Mouse (Mus musculus): ENCODE data around the gene Irf6. TPM values are rescaled to one million over a fixed set of nuclear protein-coding genes. Genes with fewer than 3 reads are reported as not detected.

The Irf6 gene
- polyA plus RNA-seq, 1 experiment: 0.71 TPM

DNA sequence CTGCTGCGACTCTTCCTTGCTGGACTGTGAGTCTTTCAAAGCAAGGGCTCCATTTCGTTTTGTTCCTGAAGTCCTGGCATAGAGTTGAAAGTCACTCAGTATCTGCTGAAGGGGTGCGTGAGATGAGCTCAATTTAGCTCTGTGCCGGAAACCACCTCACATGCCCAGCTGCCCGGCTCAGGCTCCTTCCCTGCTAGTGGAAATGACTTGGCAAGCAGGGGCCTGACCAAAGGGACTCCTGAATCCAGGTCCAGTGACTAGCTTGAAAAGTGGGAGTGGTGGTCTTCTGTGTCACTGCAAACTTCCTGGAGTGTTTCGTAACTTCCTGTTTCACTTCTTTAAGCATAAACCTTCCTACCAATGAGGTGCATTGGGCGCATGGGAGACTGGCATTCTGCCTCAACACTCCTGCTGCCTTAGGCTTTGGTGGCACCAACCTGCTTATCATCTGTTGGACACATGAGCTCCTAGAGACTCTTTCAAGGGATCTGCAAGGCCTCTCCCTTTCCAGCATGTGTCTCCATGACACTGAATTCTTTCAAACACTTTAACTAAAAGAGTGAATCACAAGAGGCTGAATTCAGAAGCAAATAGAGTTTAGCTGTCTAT, 38.9 kb downstream of the Irf6 start:
- H3K27ac ChIP-seq (ENCODE audit: insufficient read depth, low read length): no peak overlapping the region
- TF ChIP-seq CTCF (IDR thresholded peaks at IDR 0.05; ENCODE audit: extremely low read depth, insufficient read depth, low read length): no peak
- no peak for TF ChIP-seq POLR2A (IDR thresholded peaks at IDR 0.05; ENCODE audit: extremely low read depth, insufficient read depth, low read length)
- no peaks in the 10 kb centered on the region for H3K4me1 ChIP-seq (ENCODE audit: control insufficient read depth, insufficient read depth, low read length)
- no peak overlapping the region for H3K4me3 ChIP-seq (ENCODE audit: insufficient read depth, low read length)

DNA sequence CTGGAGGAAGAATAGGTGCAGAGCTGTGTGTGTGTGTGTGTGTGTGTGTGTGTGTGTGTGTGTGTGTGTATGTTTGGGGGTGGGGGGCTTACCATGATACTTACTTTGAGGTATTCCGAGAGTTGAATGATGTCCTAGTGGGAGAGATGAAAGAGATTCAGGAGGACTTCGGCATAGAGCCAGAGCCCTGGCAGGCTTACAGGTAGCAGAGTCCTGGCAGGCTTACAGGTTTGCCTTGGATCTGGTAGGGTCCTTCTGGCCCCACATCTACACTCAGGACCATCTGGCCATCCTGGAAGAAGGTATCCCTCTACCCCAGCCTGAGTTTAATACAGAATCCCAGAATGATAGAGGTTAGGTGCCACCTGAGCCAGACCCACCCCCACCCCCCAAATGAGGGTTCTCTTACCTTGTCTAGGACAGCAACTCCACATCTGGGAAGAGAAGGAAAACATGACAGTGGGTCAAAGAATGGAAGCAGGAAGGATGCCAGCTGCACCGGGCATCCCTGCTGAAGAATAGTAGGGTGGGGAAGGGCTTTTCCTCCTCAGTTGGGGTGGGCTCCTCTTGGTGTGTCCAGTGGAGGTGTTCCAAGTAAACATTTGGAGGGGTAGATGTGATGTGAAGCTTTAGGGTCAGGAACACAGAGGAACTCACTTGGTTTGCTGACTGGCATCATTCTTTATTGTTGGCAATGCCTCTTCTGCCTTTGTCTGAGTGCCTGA, 41.7 kb downstream of the Irf6 start:
- no peaks in the 10 kb centered on the region for H3K4me1 ChIP-seq (ENCODE audit: control insufficient read depth, insufficient read depth, low read length)
- no peak for TF ChIP-seq POLR2A (IDR thresholded peaks at IDR 0.05; ENCODE audit: extremely low read depth, insufficient read depth, low read length)
- no peak for TF ChIP-seq CTCF (IDR thresholded peaks at IDR 0.05; ENCODE audit: extremely low read depth, insufficient read depth, low read length)
- H3K27ac ChIP-seq (ENCODE audit: insufficient read depth, low read length): no peak overlapping the region
- no peak overlapping the region for H3K4me3 ChIP-seq (ENCODE audit: insufficient read depth, low read length)

DNA sequence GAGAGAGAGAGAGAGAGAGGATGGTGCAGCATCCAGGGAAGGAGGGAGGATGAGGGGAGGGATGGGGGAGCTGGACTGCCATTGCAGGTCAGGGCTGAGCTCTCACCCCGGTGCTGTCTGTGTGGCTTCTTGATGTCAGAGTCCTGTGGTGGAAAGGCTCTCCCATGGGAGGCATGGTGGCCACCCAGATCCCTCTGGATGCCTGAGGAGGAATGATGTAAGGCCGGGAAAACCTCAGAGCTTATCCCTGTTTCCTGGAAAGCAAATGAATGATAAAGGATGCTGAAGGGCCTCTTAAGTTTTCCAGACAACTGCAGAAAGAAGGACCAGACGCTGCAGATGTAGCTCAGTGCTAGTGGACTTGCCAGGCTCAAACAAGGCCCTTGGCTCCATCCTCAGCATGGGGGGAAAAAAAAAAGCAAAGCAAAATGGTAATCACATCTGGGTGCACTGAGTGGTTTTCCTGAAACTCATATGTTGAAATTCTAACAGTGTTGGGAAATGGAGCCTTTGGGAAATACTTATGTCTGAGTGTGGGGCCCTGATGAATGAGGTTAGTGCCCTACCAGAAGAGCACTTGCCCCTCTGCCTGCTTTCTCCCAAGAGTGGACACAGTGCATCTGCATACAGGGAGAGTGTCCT, 42.4 kb downstream of the Irf6 start:
- H3K4me1 ChIP-seq (ENCODE audit: control insufficient read depth, insufficient read depth, low read length): no peaks in the 10 kb centered on the region
- H3K4me3 ChIP-seq (ENCODE audit: insufficient read depth, low read length): no peak overlapping the region
- no peak overlapping the region for H3K27ac ChIP-seq (ENCODE audit: insufficient read depth, low read length)
- TF ChIP-seq POLR2A (IDR thresholded peaks at IDR 0.05; ENCODE audit: extremely low read depth, insufficient read depth, low read length): no peak
- no peak for TF ChIP-seq CTCF (IDR thresholded peaks at IDR 0.05; ENCODE audit: extremely low read depth, insufficient read depth, low read length)

DNA sequence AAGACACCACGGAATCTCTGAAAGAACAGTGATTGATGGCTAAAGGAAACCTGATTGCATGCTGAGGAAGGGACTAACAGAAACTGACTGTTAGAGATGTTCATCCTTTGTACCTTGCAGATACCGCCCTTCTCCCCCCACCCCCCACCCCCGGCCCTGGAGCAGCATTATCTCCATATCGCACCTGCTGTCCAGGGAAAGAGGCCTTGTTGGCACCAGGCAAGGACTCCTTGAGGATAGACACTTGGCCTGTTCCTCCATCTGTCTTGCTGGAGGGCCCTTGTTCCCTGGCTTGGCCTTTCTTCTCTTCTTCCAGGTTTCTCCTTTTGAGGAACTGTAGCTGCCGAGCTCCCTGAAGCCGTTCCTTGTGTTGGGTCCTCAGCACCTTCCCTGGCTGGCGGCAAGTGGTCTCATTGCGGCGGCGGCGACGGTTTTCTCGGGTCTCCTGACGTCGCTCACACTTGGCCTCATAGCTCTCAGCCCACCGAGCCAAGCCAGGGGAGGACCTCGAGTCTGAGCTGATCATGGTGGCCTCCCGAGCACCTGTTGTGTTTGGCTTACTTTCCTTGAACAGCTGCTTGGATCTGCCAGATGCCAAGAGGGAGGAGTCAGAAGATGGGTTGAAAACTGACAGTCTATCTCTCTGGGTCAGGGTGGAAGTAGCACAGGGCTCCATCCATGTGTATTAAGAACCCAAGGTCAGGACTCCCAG, 44.7 kb downstream of the Irf6 start:
- no peak for TF ChIP-seq CTCF (IDR thresholded peaks at IDR 0.05; ENCODE audit: extremely low read depth, insufficient read depth, low read length)
- TF ChIP-seq POLR2A (IDR thresholded peaks at IDR 0.05; ENCODE audit: extremely low read depth, insufficient read depth, low read length): no peak
- Histone ChIP-seq H3K4me1 (ENCODE audit: control insufficient read depth, insufficient read depth, low read length) (no peaks in the 10 kb centered on the region), H3K27ac (ENCODE audit: insufficient read depth, low read length) (no peak overlapping the region), H3K4me3 (ENCODE audit: insufficient read depth, low read length) (no peak overlapping the region)

DNA sequence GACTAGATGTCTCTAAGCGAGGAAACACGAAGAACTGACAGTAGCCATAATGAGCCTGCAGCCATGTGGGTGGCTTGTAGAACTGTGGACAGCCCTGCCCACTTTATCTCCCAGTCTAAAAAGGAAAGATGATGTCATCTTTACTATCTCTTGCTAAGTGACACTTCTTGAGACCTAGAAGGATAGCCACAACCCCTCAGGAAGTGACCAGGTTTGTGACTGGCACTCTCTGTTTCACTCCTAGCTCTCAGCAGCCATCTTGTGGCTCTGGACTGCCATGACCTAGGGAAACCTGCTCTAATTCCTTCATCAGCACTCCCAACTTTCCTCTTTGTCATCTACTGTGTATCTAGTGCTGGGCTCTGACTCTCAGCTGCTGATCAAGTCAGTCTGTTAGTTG, 45.4 kb downstream of the Irf6 start:
- no peak overlapping the region for H3K27ac ChIP-seq (ENCODE audit: insufficient read depth, low read length)
- H3K4me1 ChIP-seq (ENCODE audit: control insufficient read depth, insufficient read depth, low read length): no peaks in the 10 kb centered on the region
- TF ChIP-seq CTCF (IDR thresholded peaks at IDR 0.05; ENCODE audit: extremely low read depth, insufficient read depth, low read length) (no peak), POLR2A (IDR thresholded peaks at IDR 0.05; ENCODE audit: extremely low read depth, insufficient read depth, low read length) (no peak)
- H3K4me3 ChIP-seq (ENCODE audit: insufficient read depth, low read length): no peak overlapping the region

GRCm38 (mm10) chr1:193200640-193201382, 47.9 kb downstream of the Irf6 start:
- no peaks in the 10 kb centered on the region for H3K4me1 ChIP-seq (ENCODE audit: control insufficient read depth, insufficient read depth, low read length)
- TF ChIP-seq CTCF (IDR thresholded peaks at IDR 0.05; ENCODE audit: extremely low read depth, insufficient read depth, low read length): no peak
- no peak for TF ChIP-seq POLR2A (IDR thresholded peaks at IDR 0.05; ENCODE audit: extremely low read depth, insufficient read depth, low read length)
- H3K4me3 ChIP-seq (ENCODE audit: insufficient read depth, low read length): no peak overlapping the region
- H3K27ac ChIP-seq (ENCODE audit: insufficient read depth, low read length): no peak overlapping the region

- H3K4me1 ChIP-seq (ENCODE audit: control insufficient read depth, insufficient read depth, low read length): no peaks in the 10 kb centered on the region
- TF ChIP-seq POLR2A (IDR thresholded peaks at IDR 0.05; ENCODE audit: extremely low read depth, insufficient read depth, low read length) (no peak), CTCF (IDR thresholded peaks at IDR 0.05; ENCODE audit: extremely low read depth, insufficient read depth, low read length) (no peak)
- H3K4me3 ChIP-seq (ENCODE audit: insufficient read depth, low read length): no peak within 1 kb of the TSS
- no peak within 1 kb of the TSS for H3K27ac ChIP-seq (ENCODE audit: insufficient read depth, low read length)
Measured at GRCm38 (mm10) chr1:193201383-193201778, 48.5 kb downstream of the Irf6 start, which contains the start of gene Traf3ip3. TSS of gene Traf3ip3 (minus strand) at chr1:193201703.

- no peak overlapping the region for H3K27ac ChIP-seq (ENCODE audit: insufficient read depth, low read length)
- TF ChIP-seq CTCF (IDR thresholded peaks at IDR 0.05; ENCODE audit: extremely low read depth, insufficient read depth, low read length) (no peak), POLR2A (IDR thresholded peaks at IDR 0.05; ENCODE audit: extremely low read depth, insufficient read depth, low read length) (no peak)
- H3K4me1 ChIP-seq (ENCODE audit: control insufficient read depth, insufficient read depth, low read length): no peaks in the 10 kb centered on the region
- no peak overlapping the region for H3K4me3 ChIP-seq (ENCODE audit: insufficient read depth, low read length)
Measured at GRCm38 (mm10) chr1:193203821-193204220, 50.9 kb downstream of the Irf6 start.

DNA sequence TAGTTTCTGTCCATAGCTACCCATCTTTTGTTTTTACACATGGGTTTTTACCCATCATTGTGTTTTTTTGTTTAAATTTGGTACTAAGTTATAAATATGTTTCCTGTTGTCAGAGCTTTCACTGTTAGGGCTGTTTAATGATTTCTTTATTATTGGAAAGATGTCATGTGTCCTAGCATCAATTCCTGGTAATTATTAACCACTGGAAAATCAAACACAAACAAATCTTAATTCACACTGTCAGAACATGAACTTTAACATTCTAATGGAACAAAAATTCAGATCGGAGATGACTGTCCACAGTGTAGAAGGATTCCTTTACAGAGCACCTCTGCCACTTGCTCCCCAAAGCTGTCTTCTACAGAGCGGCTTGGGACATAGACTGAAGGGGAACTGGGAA, 52.5 kb downstream of the Irf6 start:
- no peak overlapping the region for H3K4me3 ChIP-seq (ENCODE audit: insufficient read depth, low read length)
- H3K4me1 ChIP-seq (ENCODE audit: control insufficient read depth, insufficient read depth, low read length): no peaks in the 10 kb centered on the region
- no peak overlapping the region for H3K27ac ChIP-seq (ENCODE audit: insufficient read depth, low read length)
- no peak for TF ChIP-seq CTCF (IDR thresholded peaks at IDR 0.05; ENCODE audit: extremely low read depth, insufficient read depth, low read length)
- TF ChIP-seq POLR2A (IDR thresholded peaks at IDR 0.05; ENCODE audit: extremely low read depth, insufficient read depth, low read length): no peak

Measured in cortical plate, adult 2 months (tissue).